Mouse (Mus musculus) midbrain, embryonic 16.5 days (tissue): Measurements from ENCODE around the gene Slc3a2. TPM values are rescaled to one million over a fixed set of nuclear protein-coding genes. Genes with fewer than 3 reads are reported as not detected.

Experiments
- ATAC-seq: fragments of 200-750 bp; cut with Nextera tagmentation; 2 replicates; pipeline ENCODE4 v1.8.0; 2017; ENCODE audit warnings: moderate TSS enrichment
- H3K27ac ChIP-seq: fragments of 300-500 bp; sonication (generic); 2 replicates; pipeline ENCODE4 v1.5.1; 2014; ENCODE audit warnings: mild to moderate bottlenecking, low read length, mixed read lengths
- H3K27me3 ChIP-seq: fragments of 300-500 bp; sonication (generic); 2 replicates; pipeline ENCODE4 v1.6.1; 2014; ENCODE audit warnings: low read depth, low read length, mixed read lengths; ENCODE audit not compliant: control insufficient read depth, insufficient read depth
- H3K36me3 ChIP-seq: fragments of 300-500 bp; sonication (generic); 2 replicates; pipeline ENCODE4 v1.6.1; 2014; ENCODE audit warnings: mild to moderate bottlenecking, low read length, moderate library complexity, mixed read lengths; ENCODE audit not compliant: control insufficient read depth, insufficient read depth
- H3K4me1 ChIP-seq: fragments of 300-500 bp; sonication (generic); 2 replicates; pipeline ENCODE4 v1.6.1; 2014; ENCODE audit warnings: mild to moderate bottlenecking, low read length, mixed read lengths; ENCODE audit not compliant: control insufficient read depth, insufficient read depth
- H3K4me2 ChIP-seq: fragments of 300-500 bp; sonication (generic); 2 replicates; pipeline ENCODE4 v1.6.1; 2014; ENCODE audit warnings: mild to moderate bottlenecking, low read length, mixed read lengths
- H3K4me3 ChIP-seq: fragments of 300-500 bp; sonication (generic); 2 replicates; pipeline ENCODE4 v1.5.1; 2014; ENCODE audit warnings: low read depth, mild to moderate bottlenecking, low read length, moderate library complexity, mixed read lengths
- H3K9ac ChIP-seq: fragments of 300-500 bp; sonication (generic); 2 replicates; pipeline ENCODE4 v1.6.1; 2014; ENCODE audit warnings: low read depth, low read length, mixed read lengths
- H3K9me3 ChIP-seq: fragments of 300-500 bp; sonication (generic); replicated peaks from 2 replicates; pipeline ENCODE4 v1.6.1; 2014; ENCODE audit warnings: mild to moderate bottlenecking, low read length, mixed read lengths; ENCODE audit not compliant: control insufficient read depth, poor library complexity, severe bottlenecking
- WGBS: fragments of 180-500 bp; shearing (Covaris S2); extraction: QIAGEN DNeasy Blood & Tissue Kit; methylation state at CpG from one replicate; pipeline ENCODE4 v1.1.7; 2014; 5-methylcytosine and 5-hydroxymethylcytosine counted together
- polyA plus RNA-seq: library from polyadenylated mRNA; unstranded; fragments of >200 nt; fragmentation: Nextera tagmentation; extraction: Ambion mirVana; gene quantifications from 2 replicates; pipeline ENCODE4 v1.2.1, GENCODE M21; 2015

Slc3a2 gene
- polyA plus RNA-seq, 1 experiment from 2014 or later = 176 TPM

- no peak for ATAC-seq
- Histone ChIP-seq H3K4me1 (peaks cover 10% of the 10 kb centered on the region), H3K9me3 (no peaks in the 10 kb centered on the region), H3K36me3 (peaks cover 35% of the 10 kb centered on the region), H3K27me3 (no peaks in the 10 kb centered on the region), H3K4me3 (no peak overlapping the region), H3K27ac (no peak overlapping the region), H3K4me2 (no peak overlapping the region), H3K9ac (no peak overlapping the region)
- WGBS = 77% methylated on average over 7 of the region's 7 CpGs
Measured at GRCm38 (mm10) chr19:8706132-8706667, 17.0 kb downstream of the Slc3a2 start.

GRCm38 (mm10) chr19:8705026-8705708 lies 18.0 kb downstream of the Slc3a2 start:
- Histone ChIP-seq H3K4me1 (peaks cover under 1% of the 10 kb centered on the region), H3K27ac (no peak overlapping the region), H3K4me3 (no peak overlapping the region), H3K9me3 (no peaks in the 10 kb centered on the region), H3K9ac (no peak overlapping the region), H3K27me3 (no peaks in the 10 kb centered on the region), H3K36me3 (peaks cover 34% of the 10 kb centered on the region), H3K4me2 (no peak overlapping the region)
- no peak for ATAC-seq
- WGBS = 77% methylated on average over 6 of the region's 6 CpGs

- Histone ChIP-seq H3K27me3 (no peaks in the 10 kb centered on the region), H3K9ac (no peak overlapping the region), H3K27ac (no peak overlapping the region), H3K36me3 (peaks cover 19% of the 10 kb centered on the region), H3K4me3 (no peak overlapping the region), H3K4me2 (no peak overlapping the region), H3K4me1 (no peaks in the 10 kb centered on the region), H3K9me3 (no peaks in the 10 kb centered on the region)
- no peak for ATAC-seq
- WGBS = 33% methylated on average over 3 of the region's 4 CpGs
Measured at GRCm38 (mm10) chr19:8703571-8703970, 19.6 kb downstream of the Slc3a2 start.

- Histone ChIP-seq H3K9me3 (no peaks in the 10 kb centered on the region), H3K4me3 (no peak overlapping the region), H3K36me3 (peaks cover 8% of the 10 kb centered on the region), H3K4me1 (no peaks in the 10 kb centered on the region), H3K27ac (no peak overlapping the region), H3K27me3 (no peaks in the 10 kb centered on the region), H3K9ac (no peak overlapping the region), H3K4me2 (no peak overlapping the region)
- no peak for ATAC-seq
- WGBS = 58% methylated on average over 3 of the region's 3 CpGs
Measured at GRCm38 (mm10) chr19:8702458-8702857, 20.7 kb downstream of the Slc3a2 start.

- Histone ChIP-seq H3K9me3 (no peaks in the 10 kb centered on the region), H3K4me2 (no peak overlapping the region), H3K4me3 (no peak overlapping the region), H3K27ac (no peak overlapping the region), H3K4me1 (no peaks in the 10 kb centered on the region), H3K9ac (no peak overlapping the region), H3K27me3 (no peaks in the 10 kb centered on the region), H3K36me3 (no peaks in the 10 kb centered on the region)
- ATAC-seq = no peak
- WGBS = 77% methylated on average over 9 of the region's 9 CpGs
Measured at GRCm38 (mm10) chr19:8699652-8700051, 23.5 kb downstream of the Slc3a2 start.

- 61% methylated on average over 6 of the region's 6 CpGs for WGBS
- H3K4me3 ChIP-seq = no peak overlapping the region
- no peak overlapping the region for H3K27ac ChIP-seq
- peaks cover 4% of the 10 kb centered on the region; the same call in 1 of the 2 replicates for H3K4me1 ChIP-seq
- no peaks in the 10 kb centered on the region for H3K9me3 ChIP-seq
- no peak overlapping the region for H3K4me2 ChIP-seq
- no peak overlapping the region for H3K9ac ChIP-seq
- H3K27me3 ChIP-seq = no peaks in the 10 kb centered on the region
- no peak for ATAC-seq
- H3K36me3 ChIP-seq = no peaks in the 10 kb centered on the region
Measured at GRCm38 (mm10) chr19:8695330-8695729, 27.8 kb downstream of the Slc3a2 start.

- peaks cover 4% of the 10 kb centered on the region; the same call in 1 of the 2 replicates for H3K4me1 ChIP-seq
- no peak overlapping the region for H3K4me2 ChIP-seq
- H3K36me3 ChIP-seq = no peaks in the 10 kb centered on the region
- H3K9me3 ChIP-seq = no peaks in the 10 kb centered on the region
- WGBS = 61% methylated on average over 5 of the region's 5 CpGs
- H3K4me3 ChIP-seq = no peak overlapping the region
- ATAC-seq = no peak
- H3K27me3 ChIP-seq = no peaks in the 10 kb centered on the region
- 0 out of 2 replicates have a peak overlapping the region, but pooled peaks have one; percentile 13 for H3K27ac ChIP-seq
- H3K9ac ChIP-seq = no peak overlapping the region
Measured at GRCm38 (mm10) chr19:8692740-8693139, 30.4 kb downstream of the Slc3a2 start.

GRCm38 (mm10) chr19:8691871-8692539 lies 31.2 kb downstream of the Slc3a2 start:
- peak; percentile 63 for ATAC-seq
- Histone ChIP-seq H3K4me3 (no peak overlapping the region), H3K27ac (peak overlapping the region; percentile 43)

GRCm38 (mm10) chr19:8683627-8684026 lies 39.5 kb downstream of the Slc3a2 start:
- Histone ChIP-seq H3K4me1 (no peaks in the 10 kb centered on the region), H3K4me3 (no peak overlapping the region), H3K9ac (no peak overlapping the region), H3K27ac (no peak overlapping the region), H3K27me3 (no peaks in the 10 kb centered on the region), H3K36me3 (no peaks in the 10 kb centered on the region), H3K9me3 (no peaks in the 10 kb centered on the region), H3K4me2 (no peak overlapping the region)
- ATAC-seq = no peak
- 83% methylated on average over 2 of the region's 2 CpGs for WGBS

More at GRCm38 (mm10) chr19:8691871-8692539, 31.2 kb downstream of the Slc3a2 start:
- Histone ChIP-seq H3K9me3 (no peaks in the 10 kb centered on the region), H3K4me2 (no peak overlapping the region), H3K4me1 (peaks cover 4% of the 10 kb centered on the region; the same call in 1 of the 2 replicates), H3K9ac (no peak overlapping the region), H3K27me3 (no peaks in the 10 kb centered on the region), H3K36me3 (no peaks in the 10 kb centered on the region)
- 30% methylated on average over 9 of the region's 9 CpGs for WGBS
